Comparison of ENCODE assay signal across 9 mouse cellular contexts in genomic region chr4:155130616-155131015, GRCm38 (mm10). TPM values are rescaled to one million over a fixed set of nuclear protein-coding genes. Genes with fewer than 3 reads are reported as not detected.
DNase-seq lines count a peak whose midpoint lies in the region; ATAC-seq and TF ChIP-seq lines count a peak whose summit lies in the region.
"Had no signal": no experiment of that assay in that cellular context is flagged by ENCODE, and none has a peak within 500 bp of the region (broad histone marks: within the 10 kb centered on the region; RNA-seq: fewer than 3 reads in every experiment).

No protein-coding gene starts in this region.

- H3K9ac ChIP-seq in kidney, embryonic 16.5 days (replicated peaks; ENCODE audit: low read length) = 0 out of 2 replicates have a peak overlapping the region, but pooled peaks have one; percentile 33
- no peak overlapping the region for H3K9ac ChIP-seq in kidney, embryonic 14.5 days (ENCODE audit: low read depth, low read length)
- no peak overlapping the region for H3K9ac ChIP-seq in forebrain, embryonic 15.5 days (replicated peaks)
- no peak overlapping the region for H3K9ac ChIP-seq in neural tube, embryonic 15.5 days (replicated peaks)
- no peak overlapping the region for H3K9ac ChIP-seq in kidney, embryonic 15.5 days

- no peaks in the 10 kb centered on the region for H3K27me3 ChIP-seq in cerebellum, adult 2 months (ENCODE audit: control insufficient read depth, insufficient read depth, low read length)
- no peaks in the 10 kb centered on the region for H3K27me3 ChIP-seq in kidney, embryonic 16.5 days (ENCODE audit: insufficient read depth, low read length)
- no peaks in the 10 kb centered on the region for H3K27me3 ChIP-seq in kidney, embryonic 14.5 days (ENCODE audit: control insufficient read depth, insufficient read depth, low read length)
- no peaks in the 10 kb centered on the region for H3K27me3 ChIP-seq in forebrain, embryonic 15.5 days
- no peaks in the 10 kb centered on the region for H3K27me3 ChIP-seq in neural tube, embryonic 15.5 days (replicated peaks)
- no peaks in the 10 kb centered on the region for H3K27me3 ChIP-seq in kidney, embryonic 15.5 days

- TF ChIP-seq POLR2A in cerebellum, adult 2 months (IDR thresholded peaks at IDR 0.05; ENCODE audit: borderline replicate concordance, insufficient read depth, low read length) = no peak

- no peak for TF ChIP-seq CTCF in cerebellum, adult 2 months (IDR thresholded peaks at IDR 0.05; ENCODE audit: borderline replicate concordance, insufficient read depth, low read depth, low read length)

- no peak for DNase-seq in cerebellum, adult 2 months
- no peak for DNase-seq in cerebellum, adult 18-20 months
- DNase-seq in cerebellum, adult 9-11 months = no peak
- DNase-seq: kidney, postnatal 4 days had no signal

- H3K4me3 ChIP-seq in cerebellum, adult 2 months (replicated peaks; ENCODE audit: insufficient read depth, low read depth, low read length) = no peak overlapping the region
- H3K4me3 ChIP-seq in kidney, embryonic 16.5 days (ENCODE audit: low read length) = no peak overlapping the region
- no peak overlapping the region for H3K4me3 ChIP-seq in kidney, embryonic 14.5 days (ENCODE audit: low read length)
- H3K4me3 ChIP-seq in forebrain, embryonic 15.5 days = no peak overlapping the region
- no peak overlapping the region for H3K4me3 ChIP-seq in neural tube, embryonic 15.5 days (replicated peaks)
- no peak overlapping the region for H3K4me3 ChIP-seq in kidney, embryonic 15.5 days (replicated peaks)

- no peaks in the 10 kb centered on the region for H3K36me3 ChIP-seq in kidney, embryonic 16.5 days (ENCODE audit: insufficient read depth, low read length)
- H3K36me3 ChIP-seq in kidney, embryonic 14.5 days (ENCODE audit: control insufficient read depth, insufficient read depth, low read length) = no peaks in the 10 kb centered on the region
- no peaks in the 10 kb centered on the region for H3K36me3 ChIP-seq in forebrain, embryonic 15.5 days
- no peaks in the 10 kb centered on the region for H3K36me3 ChIP-seq in neural tube, embryonic 15.5 days
- no peaks in the 10 kb centered on the region for H3K36me3 ChIP-seq in kidney, embryonic 15.5 days

- peaks cover 32% of the 10 kb centered on the region for H3K4me1 ChIP-seq in cerebellum, adult 2 months (ENCODE audit: control insufficient read depth, insufficient read depth, low read length)
- H3K4me1 ChIP-seq in kidney, embryonic 16.5 days (ENCODE audit: insufficient read depth, low read length) = peaks cover 40% of the 10 kb centered on the region
- H3K4me1 ChIP-seq in kidney, embryonic 14.5 days (ENCODE audit: control insufficient read depth, insufficient read depth, low read length) = peaks cover 20% of the 10 kb centered on the region
- H3K4me1 ChIP-seq in forebrain, embryonic 15.5 days = peaks cover 55% of the 10 kb centered on the region
- peaks cover 45% of the 10 kb centered on the region for H3K4me1 ChIP-seq in neural tube, embryonic 15.5 days
- peaks cover 49% of the 10 kb centered on the region for H3K4me1 ChIP-seq in kidney, embryonic 15.5 days

- H3K4me2 ChIP-seq in kidney, embryonic 16.5 days (replicated peaks; ENCODE audit: low read depth, low read length) = no peak overlapping the region
- H3K4me2 ChIP-seq in kidney, embryonic 14.5 days (replicated peaks; ENCODE audit: low read depth, low read length) = no peak overlapping the region
- no peak overlapping the region for H3K4me2 ChIP-seq in forebrain, embryonic 15.5 days (replicated peaks)
- no peak overlapping the region for H3K4me2 ChIP-seq in neural tube, embryonic 15.5 days
- H3K4me2 ChIP-seq in kidney, embryonic 15.5 days = no peak overlapping the region

- no peak for ATAC-seq in kidney, embryonic 16.5 days (ENCODE audit: low FRiP score, low TSS enrichment)
- ATAC-seq in kidney, embryonic 14.5 days (ENCODE audit: low FRiP score, low TSS enrichment) = no peak
- no peak for ATAC-seq in forebrain, embryonic 15.5 days (replicated peaks)
- no peak for ATAC-seq in neural tube, embryonic 15.5 days (ENCODE audit: low FRiP score)
- ATAC-seq in kidney, embryonic 15.5 days (replicated peaks; ENCODE audit: low FRiP score) = no peak

- no peaks in the 10 kb centered on the region for H3K9me3 ChIP-seq in kidney, embryonic 16.5 days (ENCODE audit: low read length)
- H3K9me3 ChIP-seq in kidney, embryonic 14.5 days (ENCODE audit: control insufficient read depth, low read length) = no peaks in the 10 kb centered on the region
- no peaks in the 10 kb centered on the region for H3K9me3 ChIP-seq in forebrain, embryonic 15.5 days
- no peaks in the 10 kb centered on the region for H3K9me3 ChIP-seq in neural tube, embryonic 15.5 days (replicated peaks)
- H3K9me3 ChIP-seq in kidney, embryonic 15.5 days (replicated peaks) = no peaks in the 10 kb centered on the region

- H3K27ac ChIP-seq in cerebellum, adult 2 months (ENCODE audit: insufficient read depth, low read length) = peak overlapping the region; percentile 82
- peak overlapping the region; percentile 37; the same call in 1 of the 2 replicates for H3K27ac ChIP-seq in kidney, embryonic 16.5 days (ENCODE audit: low read length)
- no peak overlapping the region for H3K27ac ChIP-seq in kidney, embryonic 14.5 days (ENCODE audit: low read depth, low read length)
- H3K27ac ChIP-seq in forebrain, embryonic 15.5 days (replicated peaks) = peak overlapping the region; percentile 73
- H3K27ac ChIP-seq in neural tube, embryonic 15.5 days (replicated peaks) = peak overlapping the region; percentile 56
- H3K27ac ChIP-seq in kidney, embryonic 15.5 days = no peak overlapping the region

- 80% methylated on average over 7 of the region's 7 CpGs for WGBS in cerebellum, adult 2 months
- WGBS in kidney, embryonic 16.5 days = 68% methylated on average over 7 of the region's 7 CpGs
- 64% methylated on average over 7 of the region's 7 CpGs for WGBS in kidney, embryonic 14.5 days
- 71% methylated on average over 7 of the region's 7 CpGs for WGBS in forebrain, embryonic 15.5 days
- WGBS in neural tube, embryonic 15.5 days = 79% methylated on average over 7 of the region's 7 CpGs
- 60% methylated on average over 7 of the region's 7 CpGs for WGBS in kidney, embryonic 15.5 days

RNA-seq across cellular contexts. Expression of gene Morn1, which starts 44.2 kb away (rescaled TPM):
- 15.6 and 18.7 TPM in 2 replicates for polyA plus RNA-seq in cerebellum, adult 2 months (2012; rRNA removed)
- 5.9 and 7.0 TPM in 2 replicates for polyA plus RNA-seq in kidney, embryonic 16.5 days (2015; fragmentation: Nextera tagmentation; extraction: Ambion mirVana)
- polyA plus RNA-seq in kidney, embryonic 14.5 days (2014; fragmentation: Nextera tagmentation; extraction: Ambion mirVana) = 5.8 and 6.9 TPM in 2 replicates
- 8.8 and 8.9 TPM in 2 replicates for polyA plus RNA-seq in forebrain, embryonic 15.5 days (2015; fragmentation: Nextera tagmentation; extraction: Ambion mirVana)
- 6.4 and 6.7 TPM in 2 replicates for polyA plus RNA-seq in neural tube, embryonic 15.5 days (2015; fragmentation: Nextera tagmentation; extraction: Ambion mirVana)
- 5.1 and 5.3 TPM in 2 replicates for polyA plus RNA-seq in kidney, embryonic 15.5 days (2015; fragmentation: Nextera tagmentation; extraction: Ambion mirVana)

RNA-seq across cellular contexts. Expression of gene Rer1, which starts 44.4 kb away (rescaled TPM):
- polyA plus RNA-seq in cerebellum, adult 2 months (2012; rRNA removed) = 102 and 104 TPM in 2 replicates
- polyA plus RNA-seq in kidney, embryonic 16.5 days (2015; fragmentation: Nextera tagmentation; extraction: Ambion mirVana) = 158 and 162 TPM in 2 replicates
- polyA plus RNA-seq in kidney, embryonic 14.5 days (2014; fragmentation: Nextera tagmentation; extraction: Ambion mirVana) = 167 and 180 TPM in 2 replicates
- polyA plus RNA-seq in forebrain, embryonic 15.5 days (2015; fragmentation: Nextera tagmentation; extraction: Ambion mirVana) = 127 TPM in 2 replicates
- 130 and 139 TPM in 2 replicates for polyA plus RNA-seq in neural tube, embryonic 15.5 days (2015; fragmentation: Nextera tagmentation; extraction: Ambion mirVana)
- 152 and 165 TPM in 2 replicates for polyA plus RNA-seq in kidney, embryonic 15.5 days (2015; fragmentation: Nextera tagmentation; extraction: Ambion mirVana)

Comparison
In these comparisons a context has a peak if more than half of its experiments do, and no peak if none do; other contexts are left out.
1. H3K27ac ChIP-seq: peak in cerebellum, adult 2 months (single experiment), kidney, embryonic 16.5 days (single experiment), forebrain, embryonic 15.5 days (single experiment) and neural tube, embryonic 15.5 days (single experiment); none in kidney, embryonic 14.5 days (single experiment) and kidney, embryonic 15.5 days (single experiment).